Mouse (Mus musculus) activated CD4-positive, CD25-positive, alpha-beta regulatory T cell, adult 4 months (primary cell): ENCODE measurements around the gene Necab3. TPM values are rescaled to one million over a fixed set of nuclear protein-coding genes. Genes with fewer than 3 reads are reported as not detected.

Experiments used
- ATAC-seq: one replicate; pipeline ENCODE4 v1.8.0; 2017
- polyA plus RNA-seq, 2 experiments: library from polyadenylated mRNA; unstranded; fragments of 100-300 nt; shearing (Covaris generic); gene quantifications; one replicate each; pipeline ENCODE4 v1.2.1; 2017

The Necab3 gene
- polyA plus RNA-seq: 1 to 10 TPM in 1 of 2 experiments, under 1 TPM in 1; 0.27 to 1.4 TPM

- peak; percentile 52 for ATAC-seq
Observed at GRCm38 (mm10) chr2:154558264-154559039, at the start of gene Necab3. Gene Necab3, minus strand, starts transcription at chr2:154558890.

- ATAC-seq: no peak
Observed at GRCm38 (mm10) chr2:154606965-154607364, 48.3 kb upstream of the Necab3 start.

GRCm38 (mm10) chr2:154604156-154604555 lies 45.5 kb upstream of the Necab3 start:
- ATAC-seq: peak; percentile 3

- ATAC-seq: peak; percentile 98
Observed at GRCm38 (mm10) chr2:154603638-154604153, 45.0 kb upstream of the Necab3 start, which contains the start of gene Pxmp4. Gene Pxmp4, minus strand, starts transcription at chr2:154603708.

GRCm38 (mm10) chr2:154603007-154603637 lies 44.4 kb upstream of the Necab3 start:
- peak; percentile 40 for ATAC-seq

- ATAC-seq: no peak
Observed at GRCm38 (mm10) chr2:154601324-154601723, 42.6 kb upstream of the Necab3 start.

GRCm38 (mm10) chr2:154600586-154600985 lies 41.9 kb upstream of the Necab3 start:
- ATAC-seq: no peak

- ATAC-seq: no peak
Observed at GRCm38 (mm10) chr2:154597399-154597798, 38.7 kb upstream of the Necab3 start.

- ATAC-seq: no peak
Observed at GRCm38 (mm10) chr2:154595775-154596174, 37.1 kb upstream of the Necab3 start.

- ATAC-seq: peak; percentile 49
Observed at GRCm38 (mm10) chr2:154593025-154593424, 34.3 kb upstream of the Necab3 start.

- no peak for ATAC-seq
Observed at GRCm38 (mm10) chr2:154591239-154591638, 32.5 kb upstream of the Necab3 start.

GRCm38 (mm10) chr2:154589051-154589450 lies 30.4 kb upstream of the Necab3 start:
- no peak for ATAC-seq

GRCm38 (mm10) chr2:154586405-154586804 lies 27.7 kb upstream of the Necab3 start:
- ATAC-seq: no peak

GRCm38 (mm10) chr2:154584931-154585601 lies 26.4 kb upstream of the Necab3 start:
- no peak for ATAC-seq

- no peak for ATAC-seq
Observed at GRCm38 (mm10) chr2:154583906-154584872, 25.5 kb upstream of the Necab3 start.

- ATAC-seq: no peak
Observed at GRCm38 (mm10) chr2:154581421-154581820, 22.7 kb upstream of the Necab3 start.

- ATAC-seq: no peak
Observed at GRCm38 (mm10) chr2:154580586-154580985, 21.9 kb upstream of the Necab3 start.

- no peak for ATAC-seq
Observed at GRCm38 (mm10) chr2:154577744-154578067, 19.0 kb upstream of the Necab3 start.

GRCm38 (mm10) chr2:154576876-154577743 lies 18.4 kb upstream of the Necab3 start:
- ATAC-seq: no peak

GRCm38 (mm10) chr2:154574271-154574670 lies 15.6 kb upstream of the Necab3 start:
- ATAC-seq: no peak

GRCm38 (mm10) chr2:154572996-154573395 lies 14.3 kb upstream of the Necab3 start:
- ATAC-seq: no peak
